Mouse (Mus musculus) limb, embryonic 12.5 days (tissue): Measurements from ENCODE around the gene Dync1li1. TPM values are rescaled to one million over a fixed set of nuclear protein-coding genes. Genes with fewer than 3 reads are reported as not detected.

Source experiments
- ATAC-seq: fragments of 200-750 bp; cut with Nextera tagmentation; 2 replicates; pipeline ENCODE4 v1.8.0; 2017; ENCODE audit warnings: low read depth, moderate TSS enrichment; ENCODE audit not compliant: insufficient number of reproducible peaks, insufficient read depth, low FRiP score, low TSS enrichment
- H3K27ac ChIP-seq: fragments of 300-500 bp; sonication (generic); 2 replicates; pipeline ENCODE4 v1.5.1; 2016; ENCODE audit warnings: mild to moderate bottlenecking, moderate library complexity
- H3K27me3 ChIP-seq: fragments of 300-500 bp; sonication (generic); 2 replicates; pipeline ENCODE4 v1.6.1; 2016; ENCODE audit warnings: mild to moderate bottlenecking, moderate library complexity
- H3K36me3 ChIP-seq: fragments of 300-500 bp; sonication (generic); 2 replicates; pipeline ENCODE4 v1.6.1; 2016; ENCODE audit warnings: mild to moderate bottlenecking, moderate library complexity
- H3K4me1 ChIP-seq: fragments of 300-500 bp; sonication (generic); replicated peaks from 2 replicates; pipeline ENCODE4 v1.6.1; 2016
- H3K4me2 ChIP-seq: fragments of 300-500 bp; sonication (generic); 2 replicates; pipeline ENCODE4 v1.6.1; 2016; ENCODE audit warnings: mild to moderate bottlenecking, moderate library complexity
- H3K4me3 ChIP-seq: fragments of 300-500 bp; sonication (generic); replicated peaks from 2 replicates; pipeline ENCODE4 v1.5.1; 2016; ENCODE audit warnings: mild to moderate bottlenecking
- H3K9ac ChIP-seq: fragments of 300-500 bp; sonication (generic); replicated peaks from 2 replicates; pipeline ENCODE4 v1.6.1; 2016; ENCODE audit warnings: mild to moderate bottlenecking, moderate library complexity
- H3K9me3 ChIP-seq: fragments of 300-500 bp; sonication (generic); 2 replicates; pipeline ENCODE4 v1.6.1; 2016; ENCODE audit warnings: mild to moderate bottlenecking, moderate library complexity
- WGBS: fragments of 180-500 bp; shearing (Covaris S2); methylation state at CpG from one replicate; pipeline ENCODE4 v1.1.7; 2016; 5-methylcytosine and 5-hydroxymethylcytosine counted together
- polyA plus RNA-seq: library from polyadenylated mRNA; unstranded; fragments of >200 nt; fragmentation: Nextera tagmentation; extraction: Ambion mirVana; gene quantifications from 2 replicates; pipeline ENCODE4 v1.2.1, GENCODE M21; 2016

The Dync1li1 gene
- polyA plus RNA-seq, 1 experiment from 2014 or later = 77.4 TPM

DNA sequence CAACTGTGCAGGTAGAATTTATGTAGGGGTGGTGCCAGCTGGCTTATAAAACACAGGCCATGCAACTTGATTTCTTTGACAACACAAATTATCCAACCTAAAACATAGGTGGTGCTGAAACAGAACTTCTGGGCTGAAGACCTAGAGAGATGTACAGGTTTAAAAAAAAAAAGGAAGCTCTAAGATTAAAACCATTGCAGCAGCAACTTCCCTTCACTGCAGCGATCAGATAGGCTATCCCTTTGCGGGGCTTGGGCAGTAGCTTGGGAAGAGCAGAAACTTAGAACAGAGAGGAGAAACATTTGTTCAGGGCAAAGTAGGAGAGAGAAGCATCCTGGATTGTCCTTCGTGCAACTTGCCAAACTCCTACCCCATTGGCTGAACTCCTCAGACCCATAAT, 31.9 kb upstream of the Dync1li1 start:
- 66% methylated on average over 3 of the region's 3 CpGs for WGBS
- ATAC-seq = no peak
- Histone ChIP-seq H3K9ac (no peak overlapping the region), H3K4me2 (no peak overlapping the region), H3K9me3 (no peaks in the 10 kb centered on the region), H3K27me3 (no peaks in the 10 kb centered on the region), H3K36me3 (no peaks in the 10 kb centered on the region), H3K4me3 (no peak overlapping the region), H3K4me1 (0 out of 2 replicates have a peak, but pooled peaks cover 2% of the 10 kb centered on the region), H3K27ac (no peak overlapping the region)

- Histone ChIP-seq H3K4me3 (no peak overlapping the region), H3K4me1 (0 out of 2 replicates have a peak, but pooled peaks cover 2% of the 10 kb centered on the region), H3K36me3 (no peaks in the 10 kb centered on the region), H3K9me3 (no peaks in the 10 kb centered on the region), H3K9ac (no peak overlapping the region), H3K27me3 (no peaks in the 10 kb centered on the region), H3K27ac (no peak overlapping the region), H3K4me2 (no peak overlapping the region)
- no peak for ATAC-seq
- 91% methylated on average over 6 of the region's 6 CpGs for WGBS
Observed at GRCm38 (mm10) chr9:114660506-114660905, 28.1 kb upstream of the Dync1li1 start.

DNA sequence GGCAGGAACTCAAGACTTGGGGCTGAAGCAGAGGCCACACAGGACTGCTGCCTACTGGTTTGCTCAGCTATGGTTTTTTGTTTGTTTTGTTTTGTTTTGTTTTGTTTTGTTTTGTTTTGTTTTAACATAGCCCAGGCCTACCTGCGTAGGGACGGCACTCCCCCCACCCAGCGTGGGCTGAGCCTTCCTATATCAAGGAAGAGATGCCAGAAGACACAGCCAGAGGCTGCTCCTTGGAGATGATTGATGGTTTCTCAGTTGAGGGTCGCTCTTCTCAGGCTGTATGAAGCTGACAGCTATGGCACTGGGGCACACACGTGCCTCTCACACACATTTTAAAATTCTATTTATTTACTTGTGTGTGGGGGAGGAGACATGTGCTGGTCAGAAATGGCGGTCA, 27.6 kb upstream of the Dync1li1 start:
- Histone ChIP-seq H3K36me3 (no peaks in the 10 kb centered on the region), H3K4me3 (no peak overlapping the region), H3K27me3 (no peaks in the 10 kb centered on the region), H3K27ac (no peak overlapping the region), H3K4me1 (0 out of 2 replicates have a peak, but pooled peaks cover 2% of the 10 kb centered on the region), H3K9me3 (no peaks in the 10 kb centered on the region), H3K9ac (no peak overlapping the region; the same call in 1 of the 2 replicates), H3K4me2 (no peak overlapping the region)
- 83% methylated on average over 6 of the region's 6 CpGs for WGBS
- ATAC-seq = no peak

DNA sequence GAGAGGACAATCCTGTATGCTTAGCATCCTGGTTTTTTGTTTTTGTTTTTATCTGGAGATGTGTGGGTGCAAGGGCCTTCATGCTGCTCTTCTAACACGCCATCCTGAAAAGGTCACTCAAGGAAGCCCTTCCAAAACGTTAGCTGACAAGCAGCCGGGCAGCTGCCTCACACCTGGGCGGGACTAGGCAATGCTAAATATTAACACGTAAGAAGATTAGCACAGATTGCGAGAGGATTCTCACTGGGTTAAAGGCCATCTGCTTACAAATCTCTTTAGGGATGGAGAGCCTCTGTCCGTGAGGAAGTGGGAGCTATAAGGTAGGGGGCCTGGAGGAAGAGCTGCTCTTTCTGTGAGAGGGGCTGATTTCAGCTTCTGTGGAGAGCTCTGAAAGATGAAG, 26.6 kb upstream of the Dync1li1 start:
- Histone ChIP-seq H3K4me3 (no peak overlapping the region), H3K9me3 (no peaks in the 10 kb centered on the region), H3K27ac (no peak overlapping the region), H3K27me3 (no peaks in the 10 kb centered on the region), H3K9ac (no peak overlapping the region), H3K36me3 (no peaks in the 10 kb centered on the region), H3K4me1 (no peaks in the 10 kb centered on the region), H3K4me2 (no peak overlapping the region)
- no peak for ATAC-seq
- WGBS = 45% methylated on average over 7 of the region's 7 CpGs

DNA sequence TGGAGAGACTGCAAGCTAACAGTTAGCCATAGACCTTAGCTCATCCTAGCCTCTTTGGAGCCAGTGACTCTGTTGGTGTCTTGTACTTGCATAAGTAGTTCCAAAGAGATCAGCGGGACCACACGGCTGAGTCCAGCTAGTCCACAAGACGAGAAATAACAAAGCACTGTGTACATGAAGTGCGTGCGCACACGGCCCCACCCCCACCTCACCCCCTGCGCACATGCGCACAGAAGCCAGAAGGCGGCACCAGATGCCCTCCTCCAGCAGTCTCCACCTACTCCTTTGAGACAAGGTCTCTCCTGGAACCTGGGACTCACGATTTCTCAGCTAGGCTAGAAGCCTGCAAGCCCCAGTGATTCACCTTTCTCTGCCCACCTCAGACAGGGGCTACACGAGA, 24.8 kb upstream of the Dync1li1 start:
- Histone ChIP-seq H3K27me3 (no peaks in the 10 kb centered on the region), H3K27ac (no peak overlapping the region), H3K4me1 (no peaks in the 10 kb centered on the region), H3K9ac (no peak overlapping the region), H3K4me3 (no peak overlapping the region), H3K4me2 (no peak overlapping the region), H3K9me3 (no peaks in the 10 kb centered on the region), H3K36me3 (no peaks in the 10 kb centered on the region)
- 89% methylated on average over 11 of the region's 11 CpGs for WGBS
- ATAC-seq = peak; percentile 31; the same call in 1 of the 2 replicates

DNA sequence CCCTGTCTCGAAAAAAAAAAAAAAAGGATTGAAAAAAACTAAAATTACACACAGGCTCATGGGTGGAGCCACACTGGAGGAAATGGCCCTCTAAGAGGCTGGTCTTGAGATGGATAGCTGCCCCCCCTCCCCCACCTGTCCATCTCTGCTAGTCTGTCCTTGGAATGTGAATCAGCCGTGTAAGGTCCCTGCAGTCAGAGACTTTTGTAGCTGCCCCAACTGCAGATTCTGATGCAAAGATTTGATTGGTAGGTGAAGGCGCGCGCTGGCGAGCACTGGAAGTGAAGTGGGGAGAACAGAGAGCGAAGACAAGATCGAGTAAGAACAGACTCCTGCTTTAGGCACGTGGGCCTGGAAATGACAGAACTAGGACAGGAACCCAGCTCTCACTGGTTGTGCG, 21.7 kb upstream of the Dync1li1 start:
- WGBS = 87% methylated on average over 10 of the region's 10 CpGs
- no peak overlapping the region for H3K4me2 ChIP-seq
- H3K4me3 ChIP-seq = no peak overlapping the region
- no peak for ATAC-seq
- H3K27ac ChIP-seq = no peak overlapping the region
- no peaks in the 10 kb centered on the region for H3K36me3 ChIP-seq
- H3K9me3 ChIP-seq = no peaks in the 10 kb centered on the region
- no peak overlapping the region for H3K9ac ChIP-seq
- H3K4me1 ChIP-seq = no peaks in the 10 kb centered on the region
- no peaks in the 10 kb centered on the region for H3K27me3 ChIP-seq

DNA sequence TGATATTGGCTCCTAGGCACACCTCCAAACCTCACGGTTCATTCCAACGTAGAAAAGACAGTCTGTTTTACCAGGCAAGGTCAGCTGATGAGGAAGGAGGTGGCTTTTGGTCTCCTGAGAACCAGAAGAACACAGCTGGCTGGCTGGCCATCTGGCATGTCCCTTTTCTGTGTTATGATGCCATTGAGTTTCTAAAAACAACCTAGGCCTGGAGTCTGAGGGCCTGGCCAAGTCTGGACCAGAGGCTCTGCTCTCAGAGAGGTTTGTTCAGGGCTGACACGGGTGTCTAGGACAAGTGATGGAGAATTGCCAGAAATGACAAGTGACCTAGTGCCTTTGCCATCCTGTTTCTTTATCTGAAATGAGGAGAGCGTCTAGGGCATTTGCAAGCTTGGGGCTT, 20.5 kb upstream of the Dync1li1 start:
- H3K4me3 ChIP-seq = no peak overlapping the region
- H3K27ac ChIP-seq = no peak overlapping the region
- no peak overlapping the region for H3K9ac ChIP-seq
- no peak overlapping the region for H3K4me2 ChIP-seq
- ATAC-seq = no peak
- 73% methylated on average over 4 of the region's 4 CpGs for WGBS
- peaks cover 8% of the 10 kb centered on the region for H3K4me1 ChIP-seq
- no peaks in the 10 kb centered on the region for H3K36me3 ChIP-seq
- 0 out of 2 replicates have a peak, but pooled peaks cover 2% of the 10 kb centered on the region for H3K27me3 ChIP-seq
- no peaks in the 10 kb centered on the region for H3K9me3 ChIP-seq

DNA sequence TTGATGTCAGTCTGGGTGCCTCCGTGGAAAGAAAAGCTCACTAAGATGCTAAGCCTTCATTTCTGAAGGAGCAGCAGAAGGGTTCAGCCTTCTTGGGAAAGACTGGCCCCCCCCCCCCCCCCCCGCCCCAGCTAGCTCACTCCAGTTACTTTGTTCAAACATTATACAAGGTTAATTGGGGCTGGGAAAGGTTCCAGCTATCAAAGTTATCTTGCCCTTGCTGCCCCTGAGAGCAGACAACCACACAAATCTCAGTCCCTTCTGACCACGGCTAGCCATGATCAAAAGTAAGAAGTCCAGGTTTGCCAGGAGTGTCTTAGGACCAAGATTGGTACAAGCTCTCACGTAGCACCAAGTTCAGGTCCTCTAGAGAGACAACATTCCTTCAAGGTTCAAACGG, 19.6 kb upstream of the Dync1li1 start:
- no peaks in the 10 kb centered on the region for H3K36me3 ChIP-seq
- H3K4me2 ChIP-seq = no peak overlapping the region
- WGBS = 77% methylated on average over 4 of the region's 5 CpGs
- no peaks in the 10 kb centered on the region for H3K9me3 ChIP-seq
- H3K27ac ChIP-seq = no peak overlapping the region
- H3K4me1 ChIP-seq = peaks cover 11% of the 10 kb centered on the region
- no peak for ATAC-seq
- H3K4me3 ChIP-seq = no peak overlapping the region
- 0 out of 2 replicates have a peak, but pooled peaks cover 5% of the 10 kb centered on the region for H3K27me3 ChIP-seq
- H3K9ac ChIP-seq = no peak overlapping the region

DNA sequence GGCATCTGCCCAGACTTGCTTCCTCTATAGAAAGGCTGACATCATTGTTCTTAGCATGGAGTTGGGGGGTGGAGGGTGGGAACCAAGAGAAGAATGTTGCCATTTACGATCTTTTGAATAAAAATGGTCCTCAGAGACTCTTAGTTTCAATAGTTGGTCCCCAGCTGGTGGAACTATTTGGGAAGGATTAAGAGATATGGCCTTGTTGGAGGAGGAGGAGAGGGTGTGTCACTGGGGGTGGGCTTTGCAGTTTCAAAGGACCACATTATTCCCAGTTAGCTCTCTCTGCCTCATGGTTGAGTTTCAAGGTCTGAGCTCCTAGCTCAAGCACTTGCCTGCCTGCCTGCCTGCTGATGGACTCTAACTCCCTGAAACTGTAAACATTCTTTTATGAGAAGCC, 16.6 kb upstream of the Dync1li1 start:
- Histone ChIP-seq H3K27me3 (0 out of 2 replicates have a peak, but pooled peaks cover 7% of the 10 kb centered on the region), H3K9ac (no peak overlapping the region), H3K27ac (no peak overlapping the region), H3K36me3 (no peaks in the 10 kb centered on the region), H3K4me3 (no peak overlapping the region), H3K9me3 (no peaks in the 10 kb centered on the region), H3K4me2 (no peak overlapping the region), H3K4me1 (peaks cover 11% of the 10 kb centered on the region)
- 58% methylated on average over 1 of the region's 1 CpGs for WGBS
- no peak for ATAC-seq

DNA sequence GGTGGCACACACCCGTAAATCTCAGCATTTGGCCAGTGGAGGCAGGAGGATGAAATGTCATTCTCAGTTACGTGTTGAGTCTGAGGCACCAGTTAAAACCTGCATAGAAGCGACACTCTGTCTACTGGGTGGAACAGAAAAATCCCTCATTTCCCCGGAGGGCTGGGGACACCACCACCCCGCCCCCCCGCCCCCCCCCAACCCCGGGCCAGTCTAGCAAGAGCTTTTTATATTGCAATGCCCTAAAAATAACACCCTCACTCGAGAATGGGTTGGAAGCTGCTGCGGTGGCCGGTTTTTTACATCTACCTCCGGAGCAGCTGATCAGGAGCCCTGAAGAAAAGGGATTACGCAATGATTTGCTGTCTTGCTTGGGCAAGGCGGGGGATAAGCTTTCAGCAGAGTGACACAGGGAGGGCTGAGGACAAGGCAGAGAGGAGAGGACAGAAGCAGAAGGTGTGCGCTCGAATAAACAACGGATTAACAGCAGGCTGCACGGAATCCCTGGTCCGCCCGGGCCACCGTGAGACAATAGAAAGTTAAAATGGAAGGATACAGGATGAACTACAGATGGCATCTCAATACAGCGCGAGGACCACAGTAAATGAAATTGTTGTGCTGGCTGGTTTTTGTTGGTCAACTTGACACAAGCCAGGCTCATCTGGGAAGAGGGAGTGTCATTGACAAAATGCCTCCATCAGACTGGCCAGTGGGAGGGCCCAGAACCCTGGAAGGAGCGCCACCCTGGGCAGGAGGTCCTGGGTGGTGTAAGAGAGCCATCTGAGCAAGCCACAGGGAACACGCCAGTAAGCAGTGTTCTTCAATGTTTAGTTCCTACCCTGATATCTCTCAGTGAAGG, 15.7 kb upstream of the Dync1li1 start:
- H3K9ac ChIP-seq = peak overlapping the region; percentile 40
- no peak overlapping the region for H3K27ac ChIP-seq

DNA sequence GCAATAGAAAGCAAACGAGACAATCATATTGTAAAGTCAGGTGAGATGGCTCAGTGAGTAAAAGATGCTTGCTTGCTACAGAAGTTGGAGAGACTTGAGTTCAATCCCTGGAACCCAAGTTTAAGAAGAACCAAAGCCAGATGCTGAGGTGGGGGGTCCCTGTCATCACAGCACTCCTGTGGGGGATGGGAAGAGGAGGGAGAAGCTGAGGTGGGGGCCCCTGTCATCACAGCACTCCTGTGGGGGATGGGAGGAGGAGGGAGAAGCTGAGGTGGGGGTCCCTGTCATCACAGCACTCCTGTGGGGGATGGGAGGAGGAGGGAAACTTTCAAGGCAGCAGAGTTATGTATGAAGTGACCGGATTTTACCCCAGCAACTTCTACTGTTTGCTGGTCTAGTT, 15.0 kb upstream of the Dync1li1 start:
- 52% methylated on average over 2 of the region's 2 CpGs for WGBS
- no peak overlapping the region for H3K4me3 ChIP-seq
- peaks cover 11% of the 10 kb centered on the region for H3K4me1 ChIP-seq
- no peaks in the 10 kb centered on the region for H3K36me3 ChIP-seq
- no peak overlapping the region for H3K27ac ChIP-seq
- no peaks in the 10 kb centered on the region for H3K9me3 ChIP-seq
- ATAC-seq = no peak
- H3K27me3 ChIP-seq = 0 out of 2 replicates have a peak, but pooled peaks cover 7% of the 10 kb centered on the region
- peak overlapping the region; percentile 58; the same call in 1 of the 2 replicates for H3K4me2 ChIP-seq
- no peak overlapping the region for H3K9ac ChIP-seq

More for the DNA sequence above, 15.7 kb upstream of the Dync1li1 start:
- Histone ChIP-seq H3K4me2 (peak overlapping the region; percentile 58), H3K4me1 (peaks cover 11% of the 10 kb centered on the region), H3K4me3 (peak overlapping the region; percentile 32), H3K9me3 (no peaks in the 10 kb centered on the region), H3K36me3 (no peaks in the 10 kb centered on the region), H3K27me3 (0 out of 2 replicates have a peak, but pooled peaks cover 7% of the 10 kb centered on the region)
- peak; percentile 24; the same call in 1 of the 2 replicates for ATAC-seq
- 4% methylated on average over 24 of the region's 24 CpGs for WGBS
